Mouse (Mus musculus): ENCODE measurements at regions not wholly inside any gene's neighbourhood (a gene's known extent, or its start where the extent isn't known, plus 50 kb on each side); places are given as distances from the start of the nearest gene placed in this dataset.

- no peak overlapping the region for H3K27ac ChIP-seq (ENCODE audit: insufficient read depth, low read length)
- WGBS = 53% methylated on average over 21 of the region's 21 CpGs
- H3K4me1 ChIP-seq (ENCODE audit: control insufficient read depth, insufficient read depth, low read length) = no peaks in the 10 kb centered on the region
- peak in 1 of 2 experiments; percentile 26 for DNase-seq
- no peak overlapping the region for H3K4me3 ChIP-seq (replicated peaks; ENCODE audit: insufficient read depth, low read depth, low read length)
- H3K27me3 ChIP-seq (ENCODE audit: control insufficient read depth, insufficient read depth, low read length) = no peaks in the 10 kb centered on the region
- TF ChIP-seq CTCF (IDR thresholded peaks at IDR 0.05; ENCODE audit: borderline replicate concordance, insufficient read depth, low read depth, low read length) = no peak
- no peak for TF ChIP-seq POLR2A (IDR thresholded peaks at IDR 0.05; ENCODE audit: borderline replicate concordance, insufficient read depth, low read length)
Measured at GRCm38 (mm10) chr13:44100125-44101067, 315.8 kb downstream of the Cd83 start.

GRCm38 (mm10) chr13:44101161-44101560 lies 316.6 kb downstream of the Cd83 start:
- WGBS = 61% methylated on average over 6 of the region's 6 CpGs
- Histone ChIP-seq H3K4me3 (replicated peaks; ENCODE audit: insufficient read depth, low read depth, low read length) (no peak overlapping the region), H3K27me3 (ENCODE audit: control insufficient read depth, insufficient read depth, low read length) (no peaks in the 10 kb centered on the region), H3K4me1 (ENCODE audit: control insufficient read depth, insufficient read depth, low read length) (no peaks in the 10 kb centered on the region), H3K27ac (ENCODE audit: insufficient read depth, low read length) (no peak overlapping the region)
- DNase-seq = peak in 1 of 2 experiments; percentile 30
- TF ChIP-seq CTCF (IDR thresholded peaks at IDR 0.05; ENCODE audit: borderline replicate concordance, insufficient read depth, low read depth, low read length) (no peak), POLR2A (IDR thresholded peaks at IDR 0.05; ENCODE audit: borderline replicate concordance, insufficient read depth, low read length) (no peak)

- Histone ChIP-seq H3K4me3 (replicated peaks; ENCODE audit: insufficient read depth, low read depth, low read length) (no peak overlapping the region), H3K27me3 (ENCODE audit: control insufficient read depth, insufficient read depth, low read length) (no peaks in the 10 kb centered on the region), H3K4me1 (ENCODE audit: control insufficient read depth, insufficient read depth, low read length) (no peaks in the 10 kb centered on the region), H3K27ac (ENCODE audit: insufficient read depth, low read length) (no peak overlapping the region)
- WGBS = 84% methylated on average over 6 of the region's 6 CpGs
- DNase-seq = no peak
- no peak for TF ChIP-seq CTCF (IDR thresholded peaks at IDR 0.05; ENCODE audit: borderline replicate concordance, insufficient read depth, low read depth, low read length)
- no peak for TF ChIP-seq POLR2A (IDR thresholded peaks at IDR 0.05; ENCODE audit: borderline replicate concordance, insufficient read depth, low read length)
Measured at GRCm38 (mm10) chr13:44101806-44102205, 317.2 kb downstream of the Cd83 start.

- Histone ChIP-seq H3K4me3 (replicated peaks; ENCODE audit: insufficient read depth, low read depth, low read length) (no peak overlapping the region), H3K27me3 (ENCODE audit: control insufficient read depth, insufficient read depth, low read length) (no peaks in the 10 kb centered on the region), H3K27ac (ENCODE audit: insufficient read depth, low read length) (no peak overlapping the region), H3K4me1 (ENCODE audit: control insufficient read depth, insufficient read depth, low read length) (no peaks in the 10 kb centered on the region)
- DNase-seq = no peak
- TF ChIP-seq CTCF (IDR thresholded peaks at IDR 0.05; ENCODE audit: borderline replicate concordance, insufficient read depth, low read depth, low read length) = no peak
- no peak for TF ChIP-seq POLR2A (IDR thresholded peaks at IDR 0.05; ENCODE audit: borderline replicate concordance, insufficient read depth, low read length)
- 80% methylated on average over 4 of the region's 4 CpGs for WGBS
Measured at GRCm38 (mm10) chr13:44102257-44102656, 317.7 kb downstream of the Cd83 start.

- Histone ChIP-seq H3K4me3 (replicated peaks; ENCODE audit: insufficient read depth, low read depth, low read length) (no peak overlapping the region), H3K4me1 (ENCODE audit: control insufficient read depth, insufficient read depth, low read length) (no peaks in the 10 kb centered on the region), H3K27me3 (ENCODE audit: control insufficient read depth, insufficient read depth, low read length) (no peaks in the 10 kb centered on the region), H3K27ac (ENCODE audit: insufficient read depth, low read length) (no peak overlapping the region)
- TF ChIP-seq POLR2A (IDR thresholded peaks at IDR 0.05; ENCODE audit: borderline replicate concordance, insufficient read depth, low read length) = no peak
- TF ChIP-seq CTCF (IDR thresholded peaks at IDR 0.05; ENCODE audit: borderline replicate concordance, insufficient read depth, low read depth, low read length) = no peak
- DNase-seq = no peak
- 96% methylated on average over 7 of the region's 7 CpGs for WGBS
Measured at GRCm38 (mm10) chr13:44103340-44103739, 318.8 kb downstream of the Cd83 start.

GRCm38 (mm10) chr13:44105161-44105560 lies 320.6 kb downstream of the Cd83 start:
- TF ChIP-seq POLR2A (IDR thresholded peaks at IDR 0.05; ENCODE audit: borderline replicate concordance, insufficient read depth, low read length) (no peak), CTCF (IDR thresholded peaks at IDR 0.05; ENCODE audit: borderline replicate concordance, insufficient read depth, low read depth, low read length) (no peak)
- Histone ChIP-seq H3K27me3 (ENCODE audit: control insufficient read depth, insufficient read depth, low read length) (no peaks in the 10 kb centered on the region), H3K27ac (ENCODE audit: insufficient read depth, low read length) (no peak overlapping the region), H3K4me3 (replicated peaks; ENCODE audit: insufficient read depth, low read depth, low read length) (no peak overlapping the region), H3K4me1 (ENCODE audit: control insufficient read depth, insufficient read depth, low read length) (no peaks in the 10 kb centered on the region)
- 82% methylated on average over 5 of the region's 5 CpGs for WGBS
- no peak for DNase-seq

GRCm38 (mm10) chr13:44108695-44109094 lies 324.1 kb downstream of the Cd83 start:
- WGBS = 73% methylated on average over 11 of the region's 11 CpGs
- no peaks in the 10 kb centered on the region for H3K4me1 ChIP-seq (ENCODE audit: control insufficient read depth, insufficient read depth, low read length)
- H3K27me3 ChIP-seq (ENCODE audit: control insufficient read depth, insufficient read depth, low read length) = no peaks in the 10 kb centered on the region
- no peak overlapping the region for H3K27ac ChIP-seq (ENCODE audit: insufficient read depth, low read length)
- no peak for TF ChIP-seq POLR2A (IDR thresholded peaks at IDR 0.05; ENCODE audit: borderline replicate concordance, insufficient read depth, low read length)
- TF ChIP-seq CTCF (IDR thresholded peaks at IDR 0.05; ENCODE audit: borderline replicate concordance, insufficient read depth, low read depth, low read length) = no peak
- no peak for DNase-seq
- H3K4me3 ChIP-seq (replicated peaks; ENCODE audit: insufficient read depth, low read depth, low read length) = no peak overlapping the region

GRCm38 (mm10) chr13:44113043-44113442 lies 328.5 kb downstream of the Cd83 start:
- no peak for TF ChIP-seq CTCF (IDR thresholded peaks at IDR 0.05; ENCODE audit: borderline replicate concordance, insufficient read depth, low read depth, low read length)
- no peak for TF ChIP-seq POLR2A (IDR thresholded peaks at IDR 0.05; ENCODE audit: borderline replicate concordance, insufficient read depth, low read length)
- WGBS = 94% methylated on average over 5 of the region's 5 CpGs
- Histone ChIP-seq H3K4me3 (replicated peaks; ENCODE audit: insufficient read depth, low read depth, low read length) (no peak overlapping the region), H3K27me3 (ENCODE audit: control insufficient read depth, insufficient read depth, low read length) (no peaks in the 10 kb centered on the region), H3K27ac (ENCODE audit: insufficient read depth, low read length) (no peak overlapping the region), H3K4me1 (ENCODE audit: control insufficient read depth, insufficient read depth, low read length) (no peaks in the 10 kb centered on the region)
- no peak for DNase-seq

All from cerebellum, adult 2 months (tissue).